Mouse (Mus musculus) MEL (cell line): ENCODE data around the gene Cox7a1. TPM values are rescaled to one million over a fixed set of nuclear protein-coding genes. Genes with fewer than 3 reads are reported as not detected.
"Not testable (repeated sequence)": the region's sequence is repeated elsewhere in the genome, so short reads cannot be mapped to it uniquely, and the experiment has no call there.

Experiments
- DNase-seq: peaks from one replicate; pipeline ENCODE4 v3.0.0; 2011; ENCODE audit warnings: low read depth, low spot score
- H3K27ac ChIP-seq: 2 replicates; pipeline ENCODE4 v1.5.1; 2012; ENCODE audit warnings: low read depth, mild to moderate bottlenecking, control low read depth, low read length, moderate library complexity; ENCODE audit not compliant: control insufficient read depth
- H3K27me3 ChIP-seq, 2 experiments: fragments of 150-350 bp in 1 of 2; sonication (generic) in 1 of 2; 2 replicates each; pipeline ENCODE4 v1.6.1; 2012; ENCODE audit warnings: low read length in 2 of 2, mild to moderate bottlenecking in 2 of 2, improper control_type of control experiment in 1 of 2, moderate library complexity in 1 of 2; ENCODE audit not compliant: insufficient read depth in 2 of 2, control insufficient read depth in 1 of 2
- H3K36me3 ChIP-seq, 2 experiments: 2 replicates each; pipeline ENCODE4 v1.6.1; 2012 to 2014; ENCODE audit warnings: low read length in 2 of 2, improper control_type of control experiment in 1 of 2, inconsistent platforms in 1 of 2, mild to moderate bottlenecking in 1 of 2; ENCODE audit not compliant: insufficient read depth in 2 of 2, control insufficient read depth in 1 of 2
- H3K4me1 ChIP-seq, 2 experiments: fragments of 150-350 bp in 1 of 2; sonication (generic) in 1 of 2; 2 replicates each; pipeline ENCODE4 v1.6.1; 2012; ENCODE audit warnings: low read length in 2 of 2, improper control_type of control experiment in 1 of 2, mild to moderate bottlenecking in 1 of 2; ENCODE audit not compliant: insufficient read depth in 2 of 2, control insufficient read depth in 1 of 2
- H3K4me3 ChIP-seq, 2 experiments: fragments of 150-350 bp in 1 of 2; sonication (generic) in 1 of 2; 2 replicates each; pipeline ENCODE4 v1.5.1; 2012; ENCODE audit warnings: low read depth in 2 of 2, low read length in 2 of 2, mild to moderate bottlenecking in 2 of 2, moderate library complexity in 2 of 2, control low read depth in 1 of 2, improper control_type of control experiment in 1 of 2; ENCODE audit not compliant: control insufficient read depth in 1 of 2, insufficient read depth in 1 of 2
- H3K79me2 ChIP-seq: 2 replicates; pipeline ENCODE4 v1.6.1; 2012; ENCODE audit warnings: mild to moderate bottlenecking, low read length, moderate library complexity; ENCODE audit not compliant: control insufficient read depth, poor library complexity, insufficient read depth
- H3K9ac ChIP-seq: 2 replicates; pipeline ENCODE4 v1.6.1; 2012; ENCODE audit warnings: low read depth, mild to moderate bottlenecking, control low read depth, low read length, moderate library complexity; ENCODE audit not compliant: control insufficient read depth, poor library complexity, severe bottlenecking
- H3K9me3 ChIP-seq: fragments of 150-350 bp; sonication (generic); replicated peaks from 2 replicates; pipeline ENCODE4 v1.6.1; 2012; ENCODE audit warnings: mild to moderate bottlenecking, low read length, improper control_type of control experiment, moderate library complexity; ENCODE audit not compliant: insufficient read depth
- BHLHE40 ChIP-seq: IDR thresholded peaks from 2 replicates; pipeline ENCODE4 v1.6.1; 2012; ENCODE audit warnings: low read depth, mild to moderate bottlenecking, inconsistent platforms, low read length, improper control_type of control experiment, borderline replicate concordance
- E2F4 ChIP-seq: IDR thresholded peaks from 2 replicates; pipeline ENCODE4 v1.6.1; 2011; ENCODE audit warnings: low read depth, low read length, improper control_type of control experiment, borderline replicate concordance
- ETS1 ChIP-seq: IDR thresholded peaks from 2 replicates; pipeline ENCODE4 v1.6.1; 2012; ENCODE audit warnings: low read depth, mild to moderate bottlenecking, inconsistent platforms, low read length, improper control_type of control experiment, moderate library complexity
- GABPA ChIP-seq: IDR thresholded peaks from 2 replicates; pipeline ENCODE4 v1.6.1; 2012; ENCODE audit warnings: low read depth, mild to moderate bottlenecking, inconsistent platforms, low read length, improper control_type of control experiment, moderate library complexity
- GATA1 ChIP-seq: IDR thresholded peaks from 2 replicates; pipeline ENCODE4 v1.6.1; 2011; ENCODE audit warnings: low read depth, low read length, improper control_type of control experiment
- HCFC1 ChIP-seq: IDR thresholded peaks from 2 replicates; pipeline ENCODE4 v1.6.1; 2012; ENCODE audit warnings: low read depth, mild to moderate bottlenecking, inconsistent platforms, low read length, improper control_type of control experiment, moderate library complexity
- JUND ChIP-seq: IDR thresholded peaks from 2 replicates; pipeline ENCODE4 v1.6.1; 2011; ENCODE audit warnings: low read depth, mild to moderate bottlenecking, improper control_type of control experiment, low read length
- MAFK ChIP-seq: IDR thresholded peaks from 2 replicates; pipeline ENCODE4 v1.6.1; 2011; ENCODE audit warnings: low read depth, mild to moderate bottlenecking, low read length, improper control_type of control experiment, borderline replicate concordance
- MAZ ChIP-seq: IDR thresholded peaks from 2 replicates; pipeline ENCODE4 v1.6.1; 2012; ENCODE audit warnings: low read depth, mild to moderate bottlenecking, inconsistent platforms, low read length, improper control_type of control experiment
- MEF2A ChIP-seq: IDR thresholded peaks from 2 replicates; pipeline ENCODE4 v1.6.1; 2014; ENCODE audit warnings: low read depth, mild to moderate bottlenecking, inconsistent platforms, low read length, improper control_type of control experiment; ENCODE audit not compliant: poor library complexity, insufficient replicate concordance, severe bottlenecking; ENCODE audit errors: extremely low read depth
- MYB ChIP-seq: IDR thresholded peaks from 2 replicates; pipeline ENCODE4 v1.6.1; 2011; ENCODE audit warnings: mild to moderate bottlenecking, low read depth, low read length, improper control_type of control experiment
- POLR2AphosphoS2 ChIP-seq: IDR thresholded peaks from 2 replicates; pipeline ENCODE4 v1.6.1; 2011; ENCODE audit warnings: low read length, improper control_type of control experiment
- RAD21 ChIP-seq: IDR thresholded peaks from 2 replicates; pipeline ENCODE4 v1.6.1; 2011; ENCODE audit warnings: mild to moderate bottlenecking, low read depth, low read length, improper control_type of control experiment
- SIN3A ChIP-seq: IDR thresholded peaks from 2 replicates; pipeline ENCODE4 v1.6.1; 2012; ENCODE audit warnings: low read length, improper control_type of control experiment, inconsistent platforms
- SMC3 ChIP-seq: IDR thresholded peaks from 2 replicates; pipeline ENCODE4 v1.6.1; 2011; ENCODE audit warnings: low read depth, low read length, improper control_type of control experiment
- TBP ChIP-seq: IDR thresholded peaks from 2 replicates; pipeline ENCODE4 v1.8.0; 2011; ENCODE audit warnings: low read depth, low read length, improper control_type of control experiment
- UBTF ChIP-seq: IDR thresholded peaks from 2 replicates; pipeline ENCODE4 v1.6.1; 2012; ENCODE audit warnings: low read depth, mild to moderate bottlenecking, inconsistent platforms, low read length, improper control_type of control experiment, moderate library complexity, borderline replicate concordance; ENCODE audit not compliant: insufficient read depth
- USF1 ChIP-seq: IDR thresholded peaks from 2 replicates; pipeline ENCODE4 v1.6.1; 2014; ENCODE audit warnings: low read depth, mild to moderate bottlenecking, inconsistent platforms, low read length, improper control_type of control experiment, moderate library complexity
- USF2 ChIP-seq, 2 experiments: IDR thresholded peaks; 2 replicates each; pipeline ENCODE4 v1.6.1; 2011 to 2012; ENCODE audit warnings: improper control_type of control experiment in 2 of 2, low read length in 2 of 2, borderline replicate concordance in 1 of 2, inconsistent platforms in 1 of 2, low read depth in 1 of 2, mild to moderate bottlenecking in 1 of 2; ENCODE audit not compliant: insufficient read depth in 1 of 2
- ZC3H11A ChIP-seq: IDR thresholded peaks from 2 replicates; pipeline ENCODE4 v1.6.1; 2012; ENCODE audit warnings: low read depth, mild to moderate bottlenecking, inconsistent platforms, low read length, improper control_type of control experiment
- ZKSCAN1 ChIP-seq: IDR thresholded peaks from 2 replicates; pipeline ENCODE4 v1.6.1; 2012; ENCODE audit warnings: low read depth, mild to moderate bottlenecking, inconsistent platforms, low read length, improper control_type of control experiment, moderate library complexity
- ZNF384 ChIP-seq: IDR thresholded peaks from 2 replicates; pipeline ENCODE4 v1.6.1; 2012; ENCODE audit warnings: low read depth, mild to moderate bottlenecking, inconsistent platforms, low read length, improper control_type of control experiment
- polyA plus RNA-seq, 2 experiments: library from polyadenylated mRNA; stranded (reverse) in 1 of 2; unstranded in 1 of 2; fragments of >175 nt in 1 of 2; fragments of >200 nt in 1 of 2; gene quantifications; 2 replicates each; pipeline versions ENCODE4 v1.2.1 to v1.2.4; 2012; ENCODE audit warnings: low replicate concordance in 2 of 2, low read depth in 1 of 2; ENCODE audit not compliant: insufficient read length in 2 of 2, insufficient read depth in 1 of 2, missing spikeins in 1 of 2
- total RNA-seq: library from RNA; depleted of rRNA; stranded (reverse); fragments of 300-350 nt; gene quantifications from 2 replicates; pipeline ENCODE4 v1.2.3, GENCODE M21; 2012

Cox7a1 gene
- total and polyA plus RNA-seq, 3 experiments: 8.9 to 11.1 TPM; not detected in 1

DNA sequence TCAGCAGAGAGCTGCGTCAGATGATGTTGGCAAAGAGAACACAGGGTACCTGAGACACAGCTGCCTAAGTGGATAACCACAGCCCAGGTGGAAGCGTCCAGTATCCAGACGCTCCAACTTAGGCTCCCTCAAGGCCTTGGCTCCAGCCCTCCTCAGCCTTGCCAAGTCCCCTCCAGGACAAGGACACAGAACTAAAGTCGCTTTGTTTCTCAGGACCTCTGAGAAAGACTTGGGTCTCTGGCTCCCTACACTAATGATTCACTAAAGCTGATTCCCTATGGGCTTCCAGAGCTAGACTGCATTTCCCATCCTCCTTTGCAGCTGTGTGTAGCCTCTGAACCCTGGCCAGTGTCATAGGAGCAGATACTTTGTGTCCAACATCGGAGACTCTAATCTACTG, 16.3 kb downstream of the Cox7a1 start:
- no peak overlapping the region for H3K9ac ChIP-seq
- no peaks in the 10 kb centered on the region for H3K79me2 ChIP-seq
- no peak overlapping the region for H3K27ac ChIP-seq
- no peak overlapping the region for H3K4me3 ChIP-seq
- no peaks in the 10 kb centered on the region for H3K9me3 ChIP-seq
- TF ChIP-seq HCFC1 (no peak), GATA1 (no peak), RAD21 (no peak), MAZ (no peak), MYB (no peak), BHLHE40 (no peak), SMC3 (no peak), UBTF (no peak), ETS1 (no peak), USF1 (no peak)
- peaks cover 0 to 12% of the 10 kb centered on the region in 2 experiments; a peak in 2 of 4 replicates for H3K36me3 ChIP-seq
- DNase-seq: no peak
- peaks cover 0 to 15% of the 10 kb centered on the region in 2 experiments; a peak in 3 of 4 replicates for H3K4me1 ChIP-seq
- H3K27me3 ChIP-seq: no peaks in the 10 kb centered on the region

- H3K36me3 ChIP-seq, H3K27me3 ChIP-seq, H3K4me3 ChIP-seq, H3K27ac ChIP-seq, H3K9ac ChIP-seq, DNase-seq, H3K79me2 ChIP-seq, H3K9me3 ChIP-seq: not testable (repeated sequence)
- H3K4me1 ChIP-seq: peaks cover 0 to 11% of the 10 kb centered on the region in 2 experiments; a peak in 3 of 4 replicates
Observed at GRCm38 (mm10) chr7:30200661-30201060, 16.7 kb downstream of the Cox7a1 start.

- Histone ChIP-seq H3K4me1 (peaks cover 0 to 4% of the 10 kb centered on the region in 2 experiments; a peak in 2 of 4 replicates), H3K9me3 (no peaks in the 10 kb centered on the region)
Observed at GRCm38 (mm10) chr7:30202895-30203690, 19.1 kb downstream of the Cox7a1 start.

More at GRCm38 (mm10) chr7:30202895-30203690, 19.1 kb downstream of the Cox7a1 start:
- peaks cover 0 to 4% of the 10 kb centered on the region in 2 experiments; a peak in 1 of 4 replicates for H3K36me3 ChIP-seq
- no peak overlapping the region for H3K4me3 ChIP-seq
- no peak overlapping the region for H3K9ac ChIP-seq
- TF ChIP-seq ZC3H11A: no peak
- no peak for TF ChIP-seq POLR2AphosphoS2
- no peak for TF ChIP-seq UBTF
- TF ChIP-seq TBP: no peak
- no peak for TF ChIP-seq ETS1
- no peak for TF ChIP-seq SIN3A
- no peak for TF ChIP-seq E2F4
- no peak for TF ChIP-seq MEF2A
- TF ChIP-seq USF1: no peak
- no peak for TF ChIP-seq GABPA
- no peak for TF ChIP-seq ZNF384
- TF ChIP-seq GATA1: no peak
- TF ChIP-seq MAZ: no peak
- no peak for TF ChIP-seq ZKSCAN1
- no peak for TF ChIP-seq MAFK
- no peak for TF ChIP-seq JUND
- TF ChIP-seq USF2 (IDR thresholded peaks at IDR 0.05; ENCODE audit: borderline replicate concordance in 1 of 2, insufficient read depth in 1 of 2, low read depth in 1 of 2, low read length in 2 of 2): no peak
- no peak for DNase-seq
- H3K79me2 ChIP-seq: no peaks in the 10 kb centered on the region
- peaks cover 0 to 2% of the 10 kb centered on the region in 2 experiments; a peak in 2 of 4 replicates for H3K27me3 ChIP-seq
- H3K27ac ChIP-seq: no peak overlapping the region
